Mouse (Mus musculus): ENCODE data around the gene Cdk16. TPM values are rescaled to one million over a fixed set of nuclear protein-coding genes. Genes with fewer than 3 reads are reported as not detected.

Gene Cdk16
- 112 and 118 TPM in 2 replicates for polyA plus RNA-seq (2015; fragmentation: Nextera tagmentation; extraction: Ambion mirVana)

GRCm38 (mm10) chrX:20687519-20688067 lies at the start of gene Cdk16:
Cdk16 (plus strand) TSS chrX:20687954.
- peaks cover 10% of the 10 kb centered on the region for H3K36me3 ChIP-seq (ENCODE audit: control insufficient read depth, insufficient read depth)
- H3K9ac ChIP-seq (ENCODE audit: low read length) = peak within 1 kb of the TSS; percentile 90
- H3K27ac ChIP-seq (ENCODE audit: low read length) = peak within 1 kb of the TSS; percentile 98
- 12% methylated on average over 16 of the region's 16 CpGs for WGBS
- H3K27me3 ChIP-seq (ENCODE audit: control insufficient read depth, insufficient read depth, low read length) = no peaks in the 10 kb centered on the region
- no peaks in the 10 kb centered on the region for H3K9me3 ChIP-seq (replicated peaks; ENCODE audit: control insufficient read depth, low read length)
- peaks cover 18% of the 10 kb centered on the region for H3K4me1 ChIP-seq (ENCODE audit: control insufficient read depth, insufficient read depth, low read length)
- H3K4me2 ChIP-seq (ENCODE audit: low read depth, low read length) = peak within 1 kb of the TSS; percentile 76
- peak; percentile 91 for ATAC-seq (replicated peaks; ENCODE audit: extremely low read depth, insufficient read depth, low FRiP score)
- peak within 1 kb of the TSS; percentile 78 for H3K4me3 ChIP-seq (ENCODE audit: low read length)

DNA sequence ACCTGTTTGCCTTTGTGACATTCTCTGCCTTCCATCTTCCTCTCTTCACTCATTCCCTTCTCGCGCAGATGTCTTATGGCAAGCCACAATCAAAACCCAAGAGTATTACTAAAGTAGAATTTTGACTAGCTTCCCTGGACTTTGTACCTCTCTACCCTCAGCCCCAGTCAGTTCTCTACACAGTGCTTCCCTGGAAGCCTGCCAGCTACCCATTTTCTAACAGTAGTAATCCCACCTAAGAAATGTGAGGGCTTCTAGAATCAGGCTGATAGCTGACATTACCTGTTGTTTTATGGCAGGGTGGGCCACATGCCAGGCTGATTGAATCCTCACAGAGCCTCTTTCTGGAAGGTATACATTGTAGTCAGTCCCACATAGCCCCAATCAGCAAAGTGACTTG lies 49.6 kb upstream of the Cdk16 start:
- Histone ChIP-seq H3K9ac (ENCODE audit: low read length) (no peak overlapping the region), H3K27me3 (ENCODE audit: control insufficient read depth, insufficient read depth, low read length) (no peaks in the 10 kb centered on the region), H3K9me3 (replicated peaks; ENCODE audit: control insufficient read depth, low read length) (no peaks in the 10 kb centered on the region), H3K27ac (ENCODE audit: low read length) (no peak overlapping the region), H3K4me2 (ENCODE audit: low read depth, low read length) (no peak overlapping the region), H3K4me1 (ENCODE audit: control insufficient read depth, insufficient read depth, low read length) (peaks cover 7% of the 10 kb centered on the region), H3K36me3 (ENCODE audit: control insufficient read depth, insufficient read depth) (peaks cover 19% of the 10 kb centered on the region; the same call in 1 of the 2 replicates), H3K4me3 (ENCODE audit: low read length) (no peak overlapping the region)
- 88% methylated on average over 2 of the region's 2 CpGs for WGBS
- no peak for ATAC-seq (replicated peaks; ENCODE audit: extremely low read depth, insufficient read depth, low FRiP score)

- Histone ChIP-seq H3K9ac (ENCODE audit: low read length) (no peak overlapping the region), H3K4me3 (ENCODE audit: low read length) (no peak overlapping the region), H3K9me3 (replicated peaks; ENCODE audit: control insufficient read depth, low read length) (no peaks in the 10 kb centered on the region), H3K27me3 (ENCODE audit: control insufficient read depth, insufficient read depth, low read length) (no peaks in the 10 kb centered on the region), H3K4me1 (ENCODE audit: control insufficient read depth, insufficient read depth, low read length) (no peaks in the 10 kb centered on the region), H3K36me3 (ENCODE audit: control insufficient read depth, insufficient read depth) (peaks cover 29% of the 10 kb centered on the region), H3K27ac (ENCODE audit: low read length) (no peak overlapping the region), H3K4me2 (ENCODE audit: low read depth, low read length) (no peak overlapping the region)
- WGBS = 79% methylated on average over 5 of the region's 5 CpGs
- no peak for ATAC-seq (replicated peaks; ENCODE audit: extremely low read depth, insufficient read depth, low FRiP score)
These were observed 43.0 kb upstream of the Cdk16 start for GRCm38 (mm10) chrX:20644780-20645179.

DNA sequence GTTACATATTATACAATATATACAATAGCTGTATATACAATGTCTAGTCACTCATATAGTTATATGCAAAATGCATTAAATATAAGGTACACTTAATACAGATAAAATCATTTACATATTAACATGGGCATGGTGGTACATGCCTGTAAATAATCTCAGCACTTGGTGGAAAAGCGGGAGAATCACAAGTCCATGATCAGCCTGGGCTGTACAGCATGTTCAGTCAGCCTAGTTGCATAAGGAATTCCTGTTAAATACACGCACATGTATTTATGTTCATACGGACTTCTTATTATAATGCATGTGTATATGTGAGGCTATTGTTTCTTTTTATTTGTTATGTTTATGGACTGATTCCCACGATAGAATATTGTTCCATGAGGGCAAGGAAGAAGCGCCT lies 30.2 kb upstream of the Cdk16 start:
- Histone ChIP-seq H3K27me3 (ENCODE audit: control insufficient read depth, insufficient read depth, low read length) (no peaks in the 10 kb centered on the region), H3K9ac (ENCODE audit: low read length) (no peak overlapping the region; the same call in 1 of the 2 replicates), H3K4me3 (ENCODE audit: low read length) (peak overlapping the region; percentile 64), H3K4me1 (ENCODE audit: control insufficient read depth, insufficient read depth, low read length) (no peaks in the 10 kb centered on the region), H3K36me3 (ENCODE audit: control insufficient read depth, insufficient read depth) (no peaks in the 10 kb centered on the region), H3K9me3 (replicated peaks; ENCODE audit: control insufficient read depth, low read length) (no peaks in the 10 kb centered on the region), H3K27ac (ENCODE audit: low read length) (no peak overlapping the region), H3K4me2 (ENCODE audit: low read depth, low read length) (peak overlapping the region; percentile 82)
- WGBS = 31% methylated on average over 5 of the region's 5 CpGs
- no peak for ATAC-seq (replicated peaks; ENCODE audit: extremely low read depth, insufficient read depth, low FRiP score)

DNA sequence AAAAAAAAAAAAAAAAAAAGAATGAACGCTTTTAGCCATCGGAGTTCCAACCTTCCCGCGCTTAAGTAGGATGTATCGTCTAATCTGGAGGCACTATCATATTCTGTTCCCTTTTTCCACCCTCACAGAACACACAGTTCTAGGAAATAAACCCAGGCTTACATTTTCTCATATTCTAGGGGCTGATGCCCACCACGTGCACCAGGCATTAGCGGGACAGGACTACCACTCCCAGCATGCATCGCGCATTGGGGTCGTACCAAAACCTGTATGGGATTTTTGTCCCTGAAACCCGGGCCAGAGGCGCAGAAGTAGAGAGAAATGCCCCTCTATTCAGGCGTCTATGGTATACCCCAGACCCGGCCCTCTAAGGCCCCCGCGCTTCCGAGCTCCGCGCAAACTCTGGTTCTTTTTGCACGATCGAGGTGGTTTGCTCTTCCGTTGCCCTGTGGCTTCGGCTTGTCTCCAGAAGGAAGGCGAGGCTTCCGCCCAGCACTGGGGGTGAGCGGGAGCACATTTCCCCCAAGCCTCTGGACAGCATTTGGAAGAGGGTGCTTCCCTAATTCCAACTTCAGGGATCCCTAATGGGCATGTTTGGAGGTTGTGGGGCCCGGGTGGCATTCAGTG lies 29.6 kb upstream of the Cdk16 start, which contains the start of gene Uba1:
Gene Uba1 (plus strand): TSS at position 301 of the 627 bp plus-strand sequence.
- WGBS = 10% methylated on average over 27 of the region's 27 CpGs
- peak; percentile 85 for ATAC-seq (replicated peaks; ENCODE audit: extremely low read depth, insufficient read depth, low FRiP score)
- Histone ChIP-seq H3K4me3 (ENCODE audit: low read length) (peak within 1 kb of the TSS; percentile 64), H3K9ac (ENCODE audit: low read length) (peak within 1 kb of the TSS; percentile 73), H3K27me3 (ENCODE audit: control insufficient read depth, insufficient read depth, low read length) (no peaks in the 10 kb centered on the region), H3K27ac (ENCODE audit: low read length) (peak within 1 kb of the TSS; percentile 78), H3K36me3 (ENCODE audit: control insufficient read depth, insufficient read depth) (no peaks in the 10 kb centered on the region), H3K4me1 (ENCODE audit: control insufficient read depth, insufficient read depth, low read length) (no peaks in the 10 kb centered on the region), H3K4me2 (ENCODE audit: low read depth, low read length) (peak within 1 kb of the TSS; percentile 82), H3K9me3 (replicated peaks; ENCODE audit: control insufficient read depth, low read length) (no peaks in the 10 kb centered on the region)

- ATAC-seq (replicated peaks; ENCODE audit: extremely low read depth, insufficient read depth, low FRiP score) = no peak
- 11% methylated on average over 24 of the region's 24 CpGs for WGBS
- Histone ChIP-seq H3K9me3 (replicated peaks; ENCODE audit: control insufficient read depth, low read length) (no peaks in the 10 kb centered on the region), H3K4me3 (ENCODE audit: low read length) (peak overlapping the region; percentile 64), H3K9ac (ENCODE audit: low read length) (peak overlapping the region; percentile 73), H3K27me3 (ENCODE audit: control insufficient read depth, insufficient read depth, low read length) (no peaks in the 10 kb centered on the region), H3K36me3 (ENCODE audit: control insufficient read depth, insufficient read depth) (no peaks in the 10 kb centered on the region), H3K27ac (ENCODE audit: low read length) (peak overlapping the region; percentile 78), H3K4me1 (ENCODE audit: control insufficient read depth, insufficient read depth, low read length) (no peaks in the 10 kb centered on the region), H3K4me2 (ENCODE audit: low read depth, low read length) (peak overlapping the region; percentile 82)
These were observed 28.8 kb upstream of the Cdk16 start for GRCm38 (mm10) chrX:20658891-20659406.

DNA sequence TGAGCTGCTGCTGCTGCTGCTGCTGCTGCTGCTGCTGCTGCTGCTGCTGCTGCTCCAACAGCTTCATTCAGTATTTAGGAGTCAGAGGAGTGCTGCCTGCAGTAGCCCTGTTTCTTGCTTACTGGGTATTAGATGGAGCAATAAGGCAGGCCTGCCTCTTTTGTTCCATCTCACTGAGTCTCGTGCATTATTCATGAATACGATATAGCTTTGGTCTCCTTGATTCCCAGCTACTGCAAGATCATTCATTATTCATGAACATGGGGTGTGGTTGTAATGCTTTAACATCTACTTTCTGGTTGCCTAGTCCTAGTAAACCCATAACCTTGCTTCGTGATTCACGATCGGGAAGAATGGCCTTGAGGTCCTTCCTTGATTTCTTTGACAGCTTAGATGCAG lies 25.4 kb upstream of the Cdk16 start:
- Histone ChIP-seq H3K4me3 (ENCODE audit: low read length) (no peak overlapping the region), H3K4me1 (ENCODE audit: control insufficient read depth, insufficient read depth, low read length) (peaks cover 14% of the 10 kb centered on the region), H3K9ac (ENCODE audit: low read length) (no peak overlapping the region), H3K9me3 (replicated peaks; ENCODE audit: control insufficient read depth, low read length) (no peaks in the 10 kb centered on the region), H3K4me2 (ENCODE audit: low read depth, low read length) (no peak overlapping the region), H3K27ac (ENCODE audit: low read length) (no peak overlapping the region), H3K27me3 (ENCODE audit: control insufficient read depth, insufficient read depth, low read length) (no peaks in the 10 kb centered on the region), H3K36me3 (ENCODE audit: control insufficient read depth, insufficient read depth) (no peaks in the 10 kb centered on the region)
- WGBS = 23% methylated on average over 5 of the region's 5 CpGs
- no peak for ATAC-seq (replicated peaks; ENCODE audit: extremely low read depth, insufficient read depth, low FRiP score)

DNA sequence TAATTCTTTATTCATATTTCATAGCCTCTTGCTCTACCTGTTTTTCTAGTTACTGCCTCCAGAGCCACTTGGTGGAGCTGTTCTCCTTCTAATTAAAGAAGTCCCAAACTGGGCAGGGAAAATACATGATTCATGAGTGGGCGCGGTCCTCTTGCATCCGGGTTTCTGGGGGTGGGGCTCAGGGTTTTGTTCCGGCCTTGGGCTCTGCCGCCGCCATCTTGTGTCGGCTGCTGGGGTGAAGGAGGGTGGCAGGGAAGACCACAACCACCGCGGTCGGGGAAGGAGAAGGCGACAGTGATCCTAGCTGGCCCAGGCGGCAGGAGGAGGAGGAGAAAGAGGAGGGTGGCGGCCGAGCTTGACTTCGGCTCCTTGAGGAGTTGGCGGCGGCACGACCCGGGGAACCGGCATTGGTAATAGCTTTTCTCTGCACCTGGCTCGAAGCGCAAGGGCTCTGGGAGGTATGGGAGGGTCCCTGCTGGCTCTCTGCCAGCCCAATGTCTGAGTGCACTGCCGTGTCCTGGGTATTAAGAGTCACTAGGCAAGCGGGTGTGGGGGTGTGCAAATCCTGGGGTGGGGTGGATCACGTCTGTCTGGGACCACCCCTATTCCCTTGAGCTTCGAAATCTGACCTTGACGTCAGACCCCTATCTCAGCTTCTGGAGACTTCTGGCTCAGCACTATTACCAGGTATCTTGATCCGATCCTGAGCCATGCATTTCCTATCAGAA lies 24.9 kb upstream of the Cdk16 start:
- peaks cover 14% of the 10 kb centered on the region for H3K4me1 ChIP-seq (ENCODE audit: control insufficient read depth, insufficient read depth, low read length)
- H3K4me2 ChIP-seq (ENCODE audit: low read depth, low read length) = peak overlapping the region; percentile 70
- no peaks in the 10 kb centered on the region for H3K9me3 ChIP-seq (replicated peaks; ENCODE audit: control insufficient read depth, low read length)
- H3K9ac ChIP-seq (ENCODE audit: low read length) = peak overlapping the region; percentile 88
- peak overlapping the region; percentile 79 for H3K27ac ChIP-seq (ENCODE audit: low read length)
- no peaks in the 10 kb centered on the region for H3K27me3 ChIP-seq (ENCODE audit: control insufficient read depth, insufficient read depth, low read length)
- H3K36me3 ChIP-seq (ENCODE audit: control insufficient read depth, insufficient read depth) = no peaks in the 10 kb centered on the region
- WGBS = 10% methylated on average over 27 of the region's 28 CpGs
- peak; percentile 82 for ATAC-seq (replicated peaks; ENCODE audit: extremely low read depth, insufficient read depth, low FRiP score)
- H3K4me3 ChIP-seq (ENCODE audit: low read length) = peak overlapping the region; percentile 73

GRCm38 (mm10) chrX:20663444-20663790 lies 24.3 kb upstream of the Cdk16 start:
- no peaks in the 10 kb centered on the region for H3K9me3 ChIP-seq (replicated peaks; ENCODE audit: control insufficient read depth, low read length)
- H3K9ac ChIP-seq (ENCODE audit: low read length) = peak overlapping the region; percentile 88
- peaks cover 14% of the 10 kb centered on the region for H3K4me1 ChIP-seq (ENCODE audit: control insufficient read depth, insufficient read depth, low read length)
- no peaks in the 10 kb centered on the region for H3K27me3 ChIP-seq (ENCODE audit: control insufficient read depth, insufficient read depth, low read length)
- peak overlapping the region; percentile 70 for H3K4me2 ChIP-seq (ENCODE audit: low read depth, low read length)
- peak overlapping the region; percentile 79 for H3K27ac ChIP-seq (ENCODE audit: low read length)
- no peak for ATAC-seq (replicated peaks; ENCODE audit: extremely low read depth, insufficient read depth, low FRiP score)
- H3K4me3 ChIP-seq (ENCODE audit: low read length) = peak overlapping the region; percentile 73
- 0 out of 2 replicates have a peak, but pooled peaks cover 2% of the 10 kb centered on the region for H3K36me3 ChIP-seq (ENCODE audit: control insufficient read depth, insufficient read depth)
- 10% methylated on average over 9 of the region's 9 CpGs for WGBS

All from heart, embryonic 16.5 days (tissue).